Mouse (Mus musculus): ENCODE data around the gene Mrpl39. TPM values are rescaled to one million over a fixed set of nuclear protein-coding genes. Genes with fewer than 3 reads are reported as not detected.

The Mrpl39 gene
- polyA plus RNA-seq, 1 experiment = 226 TPM

- no peak for TF ChIP-seq GATA1 (IDR thresholded peaks at IDR 0.05; ENCODE audit: low read length)
These were observed 34.3 kb upstream of the Mrpl39 start for GRCm38 (mm10) chr16:84769619-84770464.

GRCm38 (mm10) chr16:84769182-84769581 is 33.6 kb upstream of the Mrpl39 start:
- TF ChIP-seq GATA1 (IDR thresholded peaks at IDR 0.05; ENCODE audit: low read length) = no peak

- TF ChIP-seq GATA1 (IDR thresholded peaks at IDR 0.05; ENCODE audit: low read length) = no peak
These were observed 32.4 kb upstream of the Mrpl39 start for GRCm38 (mm10) chr16:84767956-84768355.

GRCm38 (mm10) chr16:84745721-84746306 is 10.3 kb upstream of the Mrpl39 start:
- TF ChIP-seq GATA1 (IDR thresholded peaks at IDR 0.05; ENCODE audit: low read length) = no peak

GRCm38 (mm10) chr16:84744703-84745490 is 9.4 kb upstream of the Mrpl39 start:
- TF ChIP-seq GATA1 (IDR thresholded peaks at IDR 0.05; ENCODE audit: low read length) = no peak

- TF ChIP-seq GATA1 (IDR thresholded peaks at IDR 0.05; ENCODE audit: low read length) = no peak
These were observed 1.8 kb upstream of the Mrpl39 start for GRCm38 (mm10) chr16:84737358-84737757.

GRCm38 (mm10) chr16:84734806-84735165 is 756 bp downstream of the Mrpl39 start:
- TF ChIP-seq GATA1 (IDR thresholded peaks at IDR 0.05; ENCODE audit: low read length) = no peak

GRCm38 (mm10) chr16:84720670-84721069 is 14.9 kb downstream of the Mrpl39 start:
- no peak for TF ChIP-seq GATA1 (IDR thresholded peaks at IDR 0.05; ENCODE audit: low read length)

GRCm38 (mm10) chr16:84718250-84718649 is 17.3 kb downstream of the Mrpl39 start:
- no peak for TF ChIP-seq GATA1 (IDR thresholded peaks at IDR 0.05; ENCODE audit: low read length)

- TF ChIP-seq GATA1 (IDR thresholded peaks at IDR 0.05; ENCODE audit: low read length) = no peak
These were observed 17.8 kb downstream of the Mrpl39 start for GRCm38 (mm10) chr16:84717618-84718248.

- TF ChIP-seq GATA1 (IDR thresholded peaks at IDR 0.05; ENCODE audit: low read length) = no peak
These were observed 18.6 kb downstream of the Mrpl39 start for GRCm38 (mm10) chr16:84716724-84717617.

- no peak for TF ChIP-seq GATA1 (IDR thresholded peaks at IDR 0.05; ENCODE audit: low read length)
These were observed 19.3 kb downstream of the Mrpl39 start for GRCm38 (mm10) chr16:84716197-84716596.

- no peak for TF ChIP-seq GATA1 (IDR thresholded peaks at IDR 0.05; ENCODE audit: low read length)
These were observed 20.6 kb downstream of the Mrpl39 start for GRCm38 (mm10) chr16:84714978-84715377.

GRCm38 (mm10) chr16:84713926-84714325 is 21.6 kb downstream of the Mrpl39 start:
- no peak for TF ChIP-seq GATA1 (IDR thresholded peaks at IDR 0.05; ENCODE audit: low read length)

GRCm38 (mm10) chr16:84713156-84713555 is 22.4 kb downstream of the Mrpl39 start:
- no peak for TF ChIP-seq GATA1 (IDR thresholded peaks at IDR 0.05; ENCODE audit: low read length)

Data from G1E-ER4 (cell line).